Mouse (Mus musculus): ENCODE measurements around the gene Gpr26. TPM values are rescaled to one million over a fixed set of nuclear protein-coding genes. Genes with fewer than 3 reads are reported as not detected.

Gene Gpr26
- polyA plus RNA-seq, 1 experiment from 2014 or later = not detected

Other genes with a start within 250 kb of the Gpr26 start
- gene Cpxm2, start 188.3 kb downstream of the Gpr26 start, polyA plus RNA-seq (2014; fragmentation: Nextera tagmentation; extraction: Ambion mirVana) = 1.2 and 1.9 TPM in 2 replicates